Mouse (Mus musculus): ENCODE results near the gene Hoxb9. TPM values are rescaled to one million over a fixed set of nuclear protein-coding genes. Genes with fewer than 3 reads are reported as not detected.

Gene Hoxb9
- total and polyA plus RNA-seq, 3 experiments = not detected

DNA sequence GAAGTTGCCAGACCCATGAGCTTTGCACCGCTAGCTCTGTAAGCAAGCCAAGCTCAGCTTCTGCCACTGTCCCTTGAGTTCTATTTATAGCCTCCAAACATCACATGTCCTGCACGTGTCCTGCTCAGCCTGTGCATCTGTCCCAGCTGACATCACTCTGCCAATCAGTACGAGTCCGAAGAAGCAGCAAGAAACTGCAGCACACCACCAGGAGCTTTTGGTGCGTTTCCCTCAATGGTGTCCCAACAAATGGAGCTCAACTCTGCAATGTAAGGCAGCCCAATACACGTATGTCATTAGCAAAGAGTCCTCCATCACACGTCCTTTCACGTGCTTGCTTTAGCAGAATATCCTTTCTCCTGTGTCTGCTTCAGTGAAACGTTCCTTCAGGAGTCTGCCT lies 43.6 kb upstream of the Hoxb9 start:
- Histone ChIP-seq H3K27me3 (replicated peaks) (peaks cover 30% of the 10 kb centered on the region), H3K4me3 (replicated peaks in 1 of 3; ENCODE audit: low read depth in 2 of 3, low read length in 2 of 3, poor library complexity in 1 of 3) (no peak overlapping the region), H3K79me2 (replicated peaks; ENCODE audit: control insufficient read depth, extremely low read depth, insufficient read depth, poor library complexity, severe bottlenecking) (no peaks in the 10 kb centered on the region), H3K36me3 (replicated peaks in 1 of 2; ENCODE audit: control insufficient read depth in 1 of 2, insufficient read depth in 1 of 2, low read length in 1 of 2) (no peaks in the 10 kb centered on the region), H3K9me3 (replicated peaks; ENCODE audit: low read length) (peaks cover 11% of the 10 kb centered on the region), H3K27ac (ENCODE audit: insufficient read depth, low read depth) (no peak overlapping the region), H3K9ac (ENCODE audit: insufficient read depth, low read depth) (no peak overlapping the region), H3K4me2 (ENCODE audit: insufficient read depth, low read depth, poor library complexity, severe bottlenecking) (no peak overlapping the region), H3K4me1 (ENCODE audit: control insufficient read depth in 1 of 2, insufficient read depth in 2 of 2) (peaks cover 0 to 2% of the 10 kb centered on the region in 2 experiments; a peak in 1 of 4 replicates)
- DNase-seq (ENCODE audit: extremely low read depth) = peak; percentile 8
- dilution Hi-C loops (cut with MboI; ENCODE audit: extremely low pct_ligation_motif_present, extremely low pct_unique_long_range_greater_than_20kb, low sequenced_read_pairs) (no loop called here), in situ Hi-C loops (cut with MboI; ENCODE audit: low pct_ligation_motif_present, low pct_unique_long_range_greater_than_20kb, low sequenced_read_pairs) (no loop called here)
- peak; percentile 37; the same call in 1 of the 2 replicates for TF ChIP-seq BHLHE40 (IDR thresholded peaks at IDR 0.05; ENCODE audit: low read depth, low read length)
- no peak for TF ChIP-seq JUN (IDR thresholded peaks at IDR 0.05; ENCODE audit: insufficient read depth, low read depth, low read length)

DNA sequence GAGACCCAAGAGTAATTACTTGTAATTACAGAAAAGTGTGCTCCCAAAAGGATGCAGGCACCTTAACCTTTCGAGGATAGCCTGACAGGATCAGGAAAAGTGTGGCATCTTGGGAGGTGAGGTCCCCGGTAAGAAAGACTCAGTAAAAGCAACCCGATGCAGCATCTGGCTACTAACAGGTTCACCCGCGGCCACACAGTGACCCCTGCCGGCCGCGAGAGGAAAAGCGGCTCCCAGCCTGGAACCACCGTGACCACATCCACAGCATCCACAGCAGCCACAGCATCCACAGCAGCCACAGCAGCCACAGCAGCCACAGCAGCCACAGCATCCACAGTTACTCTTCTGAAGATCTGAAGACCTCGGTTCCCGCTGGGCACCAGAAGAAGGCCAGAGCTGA lies 36.4 kb upstream of the Hoxb9 start:
- Histone ChIP-seq H3K9me3 (replicated peaks; ENCODE audit: low read length) (no peaks in the 10 kb centered on the region), H3K4me3 (replicated peaks in 1 of 3; ENCODE audit: low read depth in 2 of 3, low read length in 2 of 3, poor library complexity in 1 of 3) (no peak overlapping the region), H3K36me3 (replicated peaks in 1 of 2; ENCODE audit: control insufficient read depth in 1 of 2, insufficient read depth in 1 of 2, low read length in 1 of 2) (no peaks in the 10 kb centered on the region), H3K27me3 (replicated peaks) (peaks cover 67% of the 10 kb centered on the region), H3K9ac (ENCODE audit: insufficient read depth, low read depth) (no peak overlapping the region), H3K4me1 (ENCODE audit: control insufficient read depth in 1 of 2, insufficient read depth in 2 of 2) (peaks cover 2% of the 10 kb centered on the region in 2 experiments; a peak in 1 of 4 replicates), H3K27ac (ENCODE audit: insufficient read depth, low read depth) (no peak overlapping the region), H3K4me2 (ENCODE audit: insufficient read depth, low read depth, poor library complexity, severe bottlenecking) (no peak overlapping the region; the same call in 1 of the 2 replicates), H3K79me2 (replicated peaks; ENCODE audit: control insufficient read depth, extremely low read depth, insufficient read depth, poor library complexity, severe bottlenecking) (no peaks in the 10 kb centered on the region)
- DNase-seq (ENCODE audit: extremely low read depth) = peak; percentile 57
- dilution Hi-C loops (cut with MboI; ENCODE audit: extremely low pct_ligation_motif_present, extremely low pct_unique_long_range_greater_than_20kb, low sequenced_read_pairs) (no loop called here), in situ Hi-C loops (cut with MboI; ENCODE audit: low pct_ligation_motif_present, low pct_unique_long_range_greater_than_20kb, low sequenced_read_pairs) (loop anchor here (5.0 kb wide), 2 partner anchors 93 to 143 kb away; no protein-coding TSS in a partner anchor)
- TF ChIP-seq NELFE (IDR thresholded peaks at IDR 0.05; ENCODE audit: low read depth, low read length) (peak; percentile 52; the same call in 1 of the 2 replicates), MAFK (IDR thresholded peaks at IDR 0.05; ENCODE audit: insufficient replicate concordance, low read length) (no peak), POLR2A (IDR thresholded peaks at IDR 0.05; ENCODE audit: low read depth, low read length) (no peak), IRF4 (IDR thresholded peaks at IDR 0.05; ENCODE audit: low read depth, low read length) (peak; percentile 48; the same call in 1 of the 2 replicates), RAD21 (IDR thresholded peaks at IDR 0.05; ENCODE audit: low read depth, low read length) (peak; percentile 86), ZC3H11A (IDR thresholded peaks at IDR 0.05; ENCODE audit: low read depth, low read length) (peak; percentile 74), SMC3 (IDR thresholded peaks at IDR 0.05; ENCODE audit: low read depth, low read length) (peak; percentile 97), CTCF (conservative IDR thresholded peaks at IDR 0.05 in 1 of 2, IDR thresholded peaks at IDR 0.05 in 1 of 2; ENCODE audit: low read depth in 2 of 2, low read length in 2 of 2) (peak; percentile 60 to 94), TCF12 (IDR thresholded peaks at IDR 0.05; ENCODE audit: low read depth, low read length) (0 out of 2 replicates have a peak, but pooled peaks have one; percentile 18)

DNA sequence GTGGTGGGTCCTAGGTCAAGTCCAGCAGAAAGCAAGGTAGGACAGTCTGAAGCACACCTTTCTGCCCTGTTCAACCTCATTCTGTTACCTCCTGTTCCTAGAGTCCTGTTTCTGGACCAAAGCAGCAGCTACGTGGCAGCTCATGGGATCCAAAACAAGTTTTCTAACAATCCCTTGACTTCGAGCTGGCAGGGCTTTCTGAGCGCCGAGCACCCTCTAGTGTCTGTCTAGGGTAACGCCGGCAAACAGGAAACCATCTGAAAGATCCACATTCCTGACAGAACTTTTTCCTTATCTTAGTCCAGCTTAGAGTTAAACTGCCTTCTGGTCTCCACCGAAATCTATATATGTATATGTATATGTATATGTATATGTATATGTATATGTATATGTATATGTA lies 31.0 kb upstream of the Hoxb9 start:
- peak overlapping the region; percentile 12 for H3K4me2 ChIP-seq (ENCODE audit: insufficient read depth, low read depth, poor library complexity, severe bottlenecking)
- peak; percentile 65 for DNase-seq (ENCODE audit: extremely low read depth)
- TF ChIP-seq BHLHE40 (IDR thresholded peaks at IDR 0.05; ENCODE audit: low read depth, low read length) = no peak
- TF ChIP-seq MAX (IDR thresholded peaks at IDR 0.05; ENCODE audit: low read length) = no peak
- TF ChIP-seq USF1 (IDR thresholded peaks at IDR 0.05; ENCODE audit: low read depth, low read length) = no peak
- no peak for TF ChIP-seq ZMIZ1 (IDR thresholded peaks at IDR 0.05; ENCODE audit: low read depth, low read length)
- TF ChIP-seq CTCF (conservative IDR thresholded peaks at IDR 0.05 in 1 of 2, IDR thresholded peaks at IDR 0.05 in 1 of 2; ENCODE audit: low read depth in 2 of 2, low read length in 2 of 2) = peak; percentile 73 to 92
- TF ChIP-seq TBP (conservative IDR thresholded peaks at IDR 0.05; ENCODE audit: low read depth, low read length) = no peak
- TF ChIP-seq MAFK (IDR thresholded peaks at IDR 0.05; ENCODE audit: insufficient replicate concordance, low read length) = no peak
- TF ChIP-seq CHD2 (IDR thresholded peaks at IDR 0.05; ENCODE audit: low read length) = no peak
- no peak for TF ChIP-seq RCOR1 (conservative IDR thresholded peaks at IDR 0.05; ENCODE audit: low read depth, low read length)
- TF ChIP-seq NRF1 (IDR thresholded peaks at IDR 0.05; ENCODE audit: low read depth, low read length) = no peak
- no peak for TF ChIP-seq GABPA (IDR thresholded peaks at IDR 0.05; ENCODE audit: insufficient replicate concordance, low read depth, low read length)
- no peak for TF ChIP-seq UBTF (IDR thresholded peaks at IDR 0.05; ENCODE audit: low read depth, low read length)
- TF ChIP-seq MEF2A (IDR thresholded peaks at IDR 0.05; ENCODE audit: borderline replicate concordance, low read depth, low read length) = no peak
- peak; percentile 90 for TF ChIP-seq RAD21 (IDR thresholded peaks at IDR 0.05; ENCODE audit: low read depth, low read length)
- no peak for TF ChIP-seq E2F4 (IDR thresholded peaks at IDR 0.05; ENCODE audit: insufficient replicate concordance, low read depth, low read length)
- TF ChIP-seq EP300 (IDR thresholded peaks at IDR 0.05; ENCODE audit: low read length) = no peak
- TF ChIP-seq HCFC1 (IDR thresholded peaks at IDR 0.05; ENCODE audit: low read depth, low read length) = no peak
- TF ChIP-seq NELFE (IDR thresholded peaks at IDR 0.05; ENCODE audit: low read depth, low read length) = peak; percentile 34; the same call in 1 of the 2 replicates
- no peak for TF ChIP-seq POLR2AphosphoS2 (IDR thresholded peaks at IDR 0.05; ENCODE audit: low read depth, low read length)

More for the DNA sequence above, 31.0 kb upstream of the Hoxb9 start:
- dilution Hi-C loops (cut with MboI; ENCODE audit: extremely low pct_ligation_motif_present, extremely low pct_unique_long_range_greater_than_20kb, low sequenced_read_pairs) (no loop called here), in situ Hi-C loops (cut with MboI; ENCODE audit: low pct_ligation_motif_present, low pct_unique_long_range_greater_than_20kb, low sequenced_read_pairs) (loop anchor here (10.0 kb wide), 1 partner anchor 275 kb away; no protein-coding TSS in a partner anchor)
- Histone ChIP-seq H3K36me3 (replicated peaks in 1 of 2; ENCODE audit: control insufficient read depth in 1 of 2, insufficient read depth in 1 of 2, low read length in 1 of 2) (no peaks in the 10 kb centered on the region), H3K9me3 (replicated peaks; ENCODE audit: low read length) (no peaks in the 10 kb centered on the region), H3K27ac (ENCODE audit: insufficient read depth, low read depth) (no peak overlapping the region), H3K79me2 (replicated peaks; ENCODE audit: control insufficient read depth, extremely low read depth, insufficient read depth, poor library complexity, severe bottlenecking) (no peaks in the 10 kb centered on the region), H3K9ac (ENCODE audit: insufficient read depth, low read depth) (no peak overlapping the region), H3K4me3 (replicated peaks in 1 of 3; ENCODE audit: low read depth in 2 of 3, low read length in 2 of 3, poor library complexity in 1 of 3) (no peak overlapping the region), H3K27me3 (replicated peaks) (peaks cover 62% of the 10 kb centered on the region), H3K4me1 (ENCODE audit: control insufficient read depth in 1 of 2, insufficient read depth in 2 of 2) (no peaks in the 10 kb centered on the region)
